Mouse (Mus musculus): Measurements from ENCODE around the gene Gm11549.

The Gm11549 gene

GRCm38 (mm10) chr3:36480486-36480885 lies 41.1 kb downstream of the Gm11549 start:
- DNase-seq (ENCODE audit: low spot score) = no peak

- no peak for DNase-seq (ENCODE audit: low spot score)
These were observed 42.8 kb downstream of the Gm11549 start for GRCm38 (mm10) chr3:36478776-36479175.

GRCm38 (mm10) chr3:36476261-36477155 lies 45.1 kb downstream of the Gm11549 start:
- DNase-seq (ENCODE audit: low spot score) = no peak

- DNase-seq (ENCODE audit: low spot score) = peak; percentile 96
These were observed 46.0 kb downstream of the Gm11549 start, which contains the start of the genes Anxa5 and 1810062G17Rik for GRCm38 (mm10) chr3:36475532-36476087. Anxa5 (minus strand) TSS chr3:36475894. 1810062G17Rik (plus strand) TSS chr3:36475937.

GRCm38 (mm10) chr3:36474938-36475483 lies 46.6 kb downstream of the Gm11549 start:
- no peak for DNase-seq (ENCODE audit: low spot score)

GRCm38 (mm10) chr3:36474421-36474820 lies 47.2 kb downstream of the Gm11549 start:
- DNase-seq (ENCODE audit: low spot score) = no peak

GRCm38 (mm10) chr3:36473222-36473621 lies 48.4 kb downstream of the Gm11549 start:
- DNase-seq (ENCODE audit: low spot score) = no peak

GRCm38 (mm10) chr3:36471856-36472255 lies 49.8 kb downstream of the Gm11549 start:
- no peak for DNase-seq (ENCODE audit: low spot score)

GRCm38 (mm10) chr3:36468871-36469270 lies 52.7 kb downstream of the Gm11549 start:
- no peak for DNase-seq (ENCODE audit: low spot score)

GRCm38 (mm10) chr3:36467632-36468031 lies 54.0 kb downstream of the Gm11549 start:
- DNase-seq (ENCODE audit: low spot score) = no peak

GRCm38 (mm10) chr3:36465538-36465937 lies 56.1 kb downstream of the Gm11549 start:
- DNase-seq (ENCODE audit: low spot score) = no peak
